Mouse (Mus musculus) C2C12 (cell line): ENCODE results near the gene Gch1. TPM values are rescaled to one million over a fixed set of nuclear protein-coding genes. Genes with fewer than 3 reads are reported as not detected.

Experiments used
- H3K27me3 ChIP-seq: one replicate; pipeline ENCODE4 v1.6.1; 2011; ENCODE audit not compliant: control insufficient read depth, insufficient read depth, insufficient read length
- H3K36me3 ChIP-seq: one replicate; pipeline ENCODE4 v1.6.1; 2011; ENCODE audit not compliant: control insufficient read depth, insufficient read depth
- H3K4me3 ChIP-seq: one replicate; pipeline ENCODE4 v1.5.1; 2011; ENCODE audit warnings: mild to moderate bottlenecking, control low read depth; ENCODE audit not compliant: poor library complexity, insufficient read depth, severe bottlenecking
- H3K79me2 ChIP-seq: one replicate; pipeline ENCODE4 v1.6.1; 2011; ENCODE audit not compliant: control insufficient read depth, insufficient read depth
- H3K79me3 ChIP-seq: one replicate; pipeline ENCODE4 v1.6.1; 2011; ENCODE audit warnings: low read depth, control low read depth
- H3ac ChIP-seq: one replicate; pipeline ENCODE3; 2011; ENCODE audit warnings: low read depth; ENCODE audit not compliant: control insufficient read depth, insufficient read length
- CEBPB ChIP-seq: IDR thresholded peaks from one replicate; pipeline ENCODE4 v1.6.1; 2011; ENCODE audit warnings: low read depth, mild to moderate bottlenecking, control low read depth, moderate library complexity
- CTCF ChIP-seq: IDR thresholded peaks from one replicate; pipeline ENCODE4 v1.5.1; 2011; ENCODE audit not compliant: control insufficient read depth, insufficient read depth, insufficient read length
- FOSL1 ChIP-seq: IDR thresholded peaks from one replicate; pipeline ENCODE4 v1.8.0; 2011; ENCODE audit warnings: mild to moderate bottlenecking, low read length; ENCODE audit not compliant: poor library complexity, insufficient read depth, severe bottlenecking
- MAX ChIP-seq: IDR thresholded peaks from one replicate; pipeline ENCODE4 v1.6.1; 2011; ENCODE audit warnings: mild to moderate bottlenecking, control low read depth
- MYOD1 ChIP-seq: IDR thresholded peaks from one replicate; pipeline ENCODE4 v1.6.1; 2011; ENCODE audit warnings: low read depth; ENCODE audit not compliant: control insufficient read depth, insufficient read length
- MYOG ChIP-seq: IDR thresholded peaks from one replicate; pipeline ENCODE4 v1.6.1; 2011; ENCODE audit not compliant: control insufficient read depth, insufficient read length; ENCODE audit errors: extremely low read depth
- USF1 ChIP-seq: IDR thresholded peaks from one replicate; pipeline ENCODE4 v1.6.1; 2011; ENCODE audit warnings: low read depth, mild to moderate bottlenecking, control low read depth, moderate library complexity
- polyA plus RNA-seq: library from polyadenylated mRNA; unstranded; fragments of >200 nt; fragmentation: generic; extraction: Trizol; gene quantifications from one replicate; pipeline ENCODE4 v1.2.1, GENCODE M21; 2012; ENCODE audit warnings: missing spikeins

Gene Gch1
- polyA plus RNA-seq, 1 experiment, result 9.6 TPM

- TF ChIP-seq FOSL1 (no peak), MYOG (no peak), USF1 (no peak), CEBPB (no peak)
- Histone ChIP-seq H3K4me3 (no peak overlapping the region), H3K79me3 (no peaks in the 10 kb centered on the region), H3K79me2 (no peaks in the 10 kb centered on the region), H3K27me3 (no peaks in the 10 kb centered on the region), H3K36me3 (no peaks in the 10 kb centered on the region), H3ac (no peak overlapping the region)
Measured at GRCm38 (mm10) chr14:47197340-47197739, 8.1 kb upstream of the Gch1 start.

DNA sequence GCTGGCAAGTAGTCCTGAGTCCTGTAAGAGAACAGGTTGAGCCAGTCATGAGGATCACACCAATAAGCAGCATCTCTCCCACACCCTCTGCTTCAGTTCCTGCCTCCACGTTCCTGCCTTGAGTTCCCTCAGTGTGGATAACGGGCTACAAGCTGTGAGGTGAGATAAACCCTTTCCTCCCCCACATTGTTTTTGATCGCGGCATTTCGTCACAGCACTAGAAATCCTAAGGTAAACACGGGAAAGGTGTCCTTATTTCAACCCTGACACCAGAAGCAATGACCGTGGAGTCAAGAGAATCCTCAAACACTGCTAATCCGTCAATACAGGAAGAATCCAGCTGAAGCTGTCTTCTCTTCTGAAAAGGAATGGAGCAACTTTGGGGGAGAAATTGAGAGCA, 7.5 kb upstream of the Gch1 start:
- Histone ChIP-seq H3K79me2 (no peaks in the 10 kb centered on the region), H3K4me3 (no peak overlapping the region), H3K27me3 (no peaks in the 10 kb centered on the region), H3K36me3 (no peaks in the 10 kb centered on the region), H3ac (no peak overlapping the region), H3K79me3 (no peaks in the 10 kb centered on the region)
- TF ChIP-seq USF1, result no peak
- no peak for TF ChIP-seq CTCF
- TF ChIP-seq CEBPB, result no peak
- TF ChIP-seq MAX, result no peak
- TF ChIP-seq MYOD1, result no peak
- no peak for TF ChIP-seq MYOG
- TF ChIP-seq FOSL1, result no peak

GRCm38 (mm10) chr14:47194096-47194495, 4.9 kb upstream of the Gch1 start:
- no peak for TF ChIP-seq USF1
- TF ChIP-seq CTCF, result no peak
- no peak for TF ChIP-seq CEBPB
- no peak for TF ChIP-seq MYOD1
- TF ChIP-seq MYOG, result no peak
- no peaks in the 10 kb centered on the region for H3K27me3 ChIP-seq
- no peak overlapping the region for H3ac ChIP-seq
- no peak overlapping the region for H3K4me3 ChIP-seq
- H3K36me3 ChIP-seq, result no peaks in the 10 kb centered on the region
- no peaks in the 10 kb centered on the region for H3K79me2 ChIP-seq
- H3K79me3 ChIP-seq, result no peaks in the 10 kb centered on the region

GRCm38 (mm10) chr14:47193506-47193905, 4.3 kb upstream of the Gch1 start:
- TF ChIP-seq CEBPB, result no peak
- TF ChIP-seq USF1, result no peak
- no peak for TF ChIP-seq FOSL1
- TF ChIP-seq MYOG, result no peak
- TF ChIP-seq MAX, result no peak
- TF ChIP-seq CTCF, result no peak
- no peak for TF ChIP-seq MYOD1
- Histone ChIP-seq H3K79me3 (no peaks in the 10 kb centered on the region), H3K79me2 (no peaks in the 10 kb centered on the region), H3K36me3 (no peaks in the 10 kb centered on the region), H3ac (no peak overlapping the region), H3K4me3 (no peak overlapping the region), H3K27me3 (no peaks in the 10 kb centered on the region)

DNA sequence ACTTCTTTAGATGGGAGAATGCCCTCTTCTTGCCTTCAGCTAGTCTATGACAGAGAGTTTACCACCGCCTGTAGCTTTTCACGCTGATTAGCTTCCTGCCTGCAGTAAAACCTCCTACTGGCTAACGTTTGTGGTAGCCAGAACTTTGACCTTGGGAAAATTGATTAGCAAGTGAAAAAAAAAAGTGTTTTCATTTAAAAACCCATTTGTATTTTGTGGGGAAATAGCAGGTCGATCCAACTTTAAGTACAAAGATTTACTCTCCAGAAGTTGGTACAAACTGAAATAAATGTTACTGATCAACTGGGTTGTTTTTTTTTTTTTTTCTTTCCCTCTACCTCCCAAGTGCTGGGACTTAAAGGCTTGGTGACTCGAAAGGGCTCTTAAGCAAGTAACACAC, 2.6 kb upstream of the Gch1 start:
- Histone ChIP-seq H3K27me3 (no peaks in the 10 kb centered on the region), H3K79me3 (no peaks in the 10 kb centered on the region), H3K36me3 (no peaks in the 10 kb centered on the region), H3K4me3 (no peak overlapping the region), H3K79me2 (no peaks in the 10 kb centered on the region), H3ac (no peak overlapping the region)
- TF ChIP-seq CTCF (no peak), CEBPB (no peak), FOSL1 (no peak), USF1 (no peak), MYOD1 (no peak), MAX (no peak), MYOG (no peak)

GRCm38 (mm10) chr14:47190626-47191025, 1.4 kb upstream of the Gch1 start:
- H3K79me3 ChIP-seq, result peaks cover 1% of the 10 kb centered on the region
- H3K36me3 ChIP-seq, result no peaks in the 10 kb centered on the region
- TF ChIP-seq MYOD1 (no peak), MYOG (no peak), USF1 (no peak), FOSL1 (no peak), CTCF (no peak), MAX (no peak), CEBPB (no peak)
- no peak overlapping the region for H3ac ChIP-seq
- H3K4me3 ChIP-seq, result no peak overlapping the region
- H3K27me3 ChIP-seq, result no peaks in the 10 kb centered on the region
- no peaks in the 10 kb centered on the region for H3K79me2 ChIP-seq

- H3K79me2 ChIP-seq, result no peaks in the 10 kb centered on the region
- H3K79me3 ChIP-seq, result peaks cover 1% of the 10 kb centered on the region
- H3K36me3 ChIP-seq, result no peaks in the 10 kb centered on the region
- H3K27me3 ChIP-seq, result no peaks in the 10 kb centered on the region
- TF ChIP-seq MYOG (no peak), USF1 (no peak), CEBPB (no peak), FOSL1 (no peak), MAX (no peak), MYOD1 (no peak), CTCF (no peak)
- no peak overlapping the region for H3ac ChIP-seq
- peak overlapping the region; percentile 32 for H3K4me3 ChIP-seq
Measured at GRCm38 (mm10) chr14:47189635-47189955, 382 bp upstream of the Gch1 start.
